Mouse (Mus musculus): ENCODE data around the gene Fam221a.
"Not testable (repeated sequence)": the region's sequence is repeated elsewhere in the genome, so short reads cannot be mapped to it uniquely, and the experiment has no call there.

Fam221a gene

GRCm38 (mm10) chr6:49395316-49395715 lies 27.8 kb downstream of the Fam221a start, which contains the start of gene Stk31:
TSS of gene Stk31 (plus strand) at chr6:49395604.
- DNase-seq = no peak

GRCm38 (mm10) chr6:49397466-49397865 lies 29.9 kb downstream of the Fam221a start:
- no peak for DNase-seq

- DNase-seq = no peak
These were observed 30.8 kb downstream of the Fam221a start for GRCm38 (mm10) chr6:49398365-49398764.

- DNase-seq = no peak
These were observed 43.3 kb downstream of the Fam221a start for GRCm38 (mm10) chr6:49410830-49411229.

GRCm38 (mm10) chr6:49412967-49413366 lies 45.4 kb downstream of the Fam221a start:
- not testable (repeated sequence) for DNase-seq

GRCm38 (mm10) chr6:49415971-49416370 lies 48.4 kb downstream of the Fam221a start:
- DNase-seq = no peak

- no peak for DNase-seq
These were observed 69.8 kb downstream of the Fam221a start for GRCm38 (mm10) chr6:49437306-49437705.

Data from cerebellum, adult 11 months (tissue).